ENCODE assay signal across 26 mouse cellular contexts in genomic region chr17:51986920-51987319, GRCm38 (mm10).
DNase-seq lines count a peak whose midpoint lies in the region; ATAC-seq lines count a peak whose summit lies in the region.
"Had no signal": no experiment of that assay in that cellular context is flagged by ENCODE, and none has a peak within 500 bp of the region (broad histone marks: within the 10 kb centered on the region; RNA-seq: fewer than 3 reads in every experiment).

No protein-coding gene starts in this region.

- peak; percentile 43; the same call in 1 of the 2 replicates for ATAC-seq in embryonic facial prominence, embryonic 15.5 days (ENCODE audit: insufficient number of reproducible peaks, low FRiP score, low TSS enrichment, low read depth)
- ATAC-seq in limb, embryonic 13.5 days (ENCODE audit: low FRiP score, low read depth): no peak
- ATAC-seq in midbrain, embryonic 16.5 days: 0 out of 2 replicates have a peak, but pooled peaks have one; percentile 36
- ATAC-seq: forebrain, embryonic 15.5 days; intestine, embryonic 15.5 days; Patski had no signal

- H3K36me3 ChIP-seq in embryonic facial prominence, embryonic 15.5 days: no peaks in the 10 kb centered on the region
- no peaks in the 10 kb centered on the region for H3K36me3 ChIP-seq in embryonic facial prominence, embryonic 10.5 days (replicated peaks)
- no peaks in the 10 kb centered on the region for H3K36me3 ChIP-seq in limb, embryonic 13.5 days
- no peaks in the 10 kb centered on the region for H3K36me3 ChIP-seq in limb, embryonic 10.5 days
- H3K36me3 ChIP-seq in midbrain, embryonic 16.5 days (ENCODE audit: control insufficient read depth, insufficient read depth, low read length): no peaks in the 10 kb centered on the region
- H3K36me3 ChIP-seq in midbrain, embryonic 10.5 days: no peaks in the 10 kb centered on the region
- H3K36me3 ChIP-seq: forebrain, embryonic 15.5 days; G1E; heart, embryonic 10.5 days; heart, embryonic 13.5 days; hindbrain, embryonic 12.5 days; hindbrain, embryonic 15.5 days; intestine, embryonic 15.5 days had no signal

- H3K27ac ChIP-seq in embryonic facial prominence, embryonic 15.5 days (replicated peaks): no peak overlapping the region
- H3K27ac ChIP-seq in embryonic facial prominence, embryonic 10.5 days (replicated peaks): no peak overlapping the region
- no peak overlapping the region for H3K27ac ChIP-seq in limb, embryonic 13.5 days
- no peak overlapping the region for H3K27ac ChIP-seq in limb, embryonic 10.5 days
- no peak overlapping the region for H3K27ac ChIP-seq in midbrain, embryonic 16.5 days (ENCODE audit: low read length)
- no peak overlapping the region for H3K27ac ChIP-seq in midbrain, embryonic 10.5 days (replicated peaks)
- H3K27ac ChIP-seq: forebrain, embryonic 15.5 days; heart, adult 2 months; heart, embryonic 10.5 days; heart, embryonic 13.5 days; hindbrain, embryonic 12.5 days; hindbrain, embryonic 15.5 days; intestine, embryonic 15.5 days had no signal

- H3K9ac ChIP-seq in embryonic facial prominence, embryonic 15.5 days: no peak overlapping the region
- H3K9ac ChIP-seq in limb, embryonic 13.5 days: no peak overlapping the region
- no peak overlapping the region for H3K9ac ChIP-seq in midbrain, embryonic 16.5 days (ENCODE audit: low read depth, low read length)
- H3K9ac ChIP-seq: forebrain, embryonic 15.5 days; heart, embryonic 13.5 days; hindbrain, embryonic 12.5 days; hindbrain, embryonic 15.5 days; intestine, embryonic 15.5 days had no signal

- no peak overlapping the region for H3K4me2 ChIP-seq in embryonic facial prominence, embryonic 15.5 days (replicated peaks)
- H3K4me2 ChIP-seq in limb, embryonic 13.5 days (replicated peaks): peak overlapping the region; percentile 31
- H3K4me2 ChIP-seq in midbrain, embryonic 16.5 days (ENCODE audit: low read length): no peak overlapping the region
- H3K4me2 ChIP-seq: forebrain, embryonic 15.5 days; hindbrain, embryonic 12.5 days; hindbrain, embryonic 15.5 days; intestine, embryonic 15.5 days had no signal

- H3K4me3 ChIP-seq in embryonic facial prominence, embryonic 15.5 days (replicated peaks): no peak overlapping the region
- no peak overlapping the region for H3K4me3 ChIP-seq in embryonic facial prominence, embryonic 10.5 days
- no peak overlapping the region for H3K4me3 ChIP-seq in limb, embryonic 13.5 days
- no peak overlapping the region for H3K4me3 ChIP-seq in limb, embryonic 10.5 days
- H3K4me3 ChIP-seq in midbrain, embryonic 16.5 days (ENCODE audit: low read depth, low read length): no peak overlapping the region
- no peak overlapping the region for H3K4me3 ChIP-seq in midbrain, embryonic 10.5 days
- H3K4me3 ChIP-seq: forebrain, embryonic 15.5 days; heart, adult 2 months; heart, embryonic 10.5 days; heart, embryonic 13.5 days; hindbrain, embryonic 12.5 days; hindbrain, embryonic 15.5 days; intestine, embryonic 15.5 days had no signal

- WGBS in embryonic facial prominence, embryonic 15.5 days: 59% methylated on average over 8 of the region's 8 CpGs
- WGBS in embryonic facial prominence, embryonic 10.5 days: 66% methylated on average over 8 of the region's 8 CpGs
- WGBS in limb, embryonic 13.5 days: 38% methylated on average over 8 of the region's 8 CpGs
- WGBS in limb, embryonic 10.5 days: 64% methylated on average over 8 of the region's 8 CpGs
- WGBS in midbrain, embryonic 16.5 days: 52% methylated on average over 8 of the region's 8 CpGs
- WGBS in midbrain, embryonic 10.5 days: 66% methylated on average over 8 of the region's 8 CpGs

- no peak for DNase-seq in embryonic facial prominence, embryonic 10.5 days (ENCODE audit: low spot score)
- DNase-seq in limb, embryonic 10.5 days (ENCODE audit: low spot score): no peak
- DNase-seq in midbrain, embryonic 10.5 days (ENCODE audit: low spot score): no peak
- DNase-seq: adrenal gland, postnatal 10 days; adrenal gland, postnatal 36 days; cerebellum, adult 11 months; cerebellum, adult 2 months; cerebellum, adult 9-11 months; cerebellum, postnatal 25 days; gastrocnemius, postnatal 10 days; gastrocnemius, postnatal 36 days; heart, adult 2 months; heart, postnatal 14 days; heart, postnatal 4 days had no signal

- H3K27me3 ChIP-seq in embryonic facial prominence, embryonic 15.5 days: no peaks in the 10 kb centered on the region
- H3K27me3 ChIP-seq in embryonic facial prominence, embryonic 10.5 days (replicated peaks; ENCODE audit: low read depth, poor library complexity, severe bottlenecking): no peaks in the 10 kb centered on the region
- no peaks in the 10 kb centered on the region for H3K27me3 ChIP-seq in limb, embryonic 13.5 days
- no peaks in the 10 kb centered on the region for H3K27me3 ChIP-seq in limb, embryonic 10.5 days (ENCODE audit: low read depth, poor library complexity, severe bottlenecking)
- H3K27me3 ChIP-seq in midbrain, embryonic 16.5 days (ENCODE audit: control insufficient read depth, insufficient read depth, low read depth, low read length): no peaks in the 10 kb centered on the region
- H3K27me3 ChIP-seq in midbrain, embryonic 10.5 days (ENCODE audit: low read depth, poor library complexity, severe bottlenecking): no peaks in the 10 kb centered on the region
- H3K27me3 ChIP-seq: CH12.LX; forebrain, embryonic 15.5 days; heart, embryonic 13.5 days; hindbrain, embryonic 12.5 days; hindbrain, embryonic 15.5 days; intestine, embryonic 15.5 days; Patski had no signal

- H3K4me1 ChIP-seq in embryonic facial prominence, embryonic 15.5 days: no peaks in the 10 kb centered on the region
- no peaks in the 10 kb centered on the region for H3K4me1 ChIP-seq in embryonic facial prominence, embryonic 10.5 days
- H3K4me1 ChIP-seq in limb, embryonic 13.5 days: peaks cover 9% of the 10 kb centered on the region
- H3K4me1 ChIP-seq in limb, embryonic 10.5 days: 0 out of 2 replicates have a peak, but pooled peaks cover 3% of the 10 kb centered on the region
- H3K4me1 ChIP-seq in midbrain, embryonic 16.5 days (ENCODE audit: control insufficient read depth, insufficient read depth, low read length): no peaks in the 10 kb centered on the region
- no peaks in the 10 kb centered on the region for H3K4me1 ChIP-seq in midbrain, embryonic 10.5 days
- H3K4me1 ChIP-seq: forebrain, embryonic 15.5 days; heart, embryonic 10.5 days; heart, embryonic 13.5 days; hindbrain, embryonic 12.5 days; hindbrain, embryonic 15.5 days; intestine, embryonic 15.5 days had no signal

- no peaks in the 10 kb centered on the region for H3K9me3 ChIP-seq in embryonic facial prominence, embryonic 15.5 days (replicated peaks)
- H3K9me3 ChIP-seq in embryonic facial prominence, embryonic 10.5 days: no peaks in the 10 kb centered on the region
- H3K9me3 ChIP-seq in limb, embryonic 13.5 days: no peaks in the 10 kb centered on the region
- no peaks in the 10 kb centered on the region for H3K9me3 ChIP-seq in limb, embryonic 10.5 days (replicated peaks)
- H3K9me3 ChIP-seq in midbrain, embryonic 16.5 days (replicated peaks; ENCODE audit: control insufficient read depth, low read length, poor library complexity, severe bottlenecking): no peaks in the 10 kb centered on the region
- no peaks in the 10 kb centered on the region for H3K9me3 ChIP-seq in midbrain, embryonic 10.5 days (replicated peaks)
- H3K9me3 ChIP-seq: forebrain, embryonic 15.5 days; heart, embryonic 10.5 days; heart, embryonic 13.5 days; hindbrain, embryonic 12.5 days; hindbrain, embryonic 15.5 days; intestine, embryonic 15.5 days had no signal
